Mouse (Mus musculus): Measurements from ENCODE around the gene Qrfp.

The Qrfp gene

DNA sequence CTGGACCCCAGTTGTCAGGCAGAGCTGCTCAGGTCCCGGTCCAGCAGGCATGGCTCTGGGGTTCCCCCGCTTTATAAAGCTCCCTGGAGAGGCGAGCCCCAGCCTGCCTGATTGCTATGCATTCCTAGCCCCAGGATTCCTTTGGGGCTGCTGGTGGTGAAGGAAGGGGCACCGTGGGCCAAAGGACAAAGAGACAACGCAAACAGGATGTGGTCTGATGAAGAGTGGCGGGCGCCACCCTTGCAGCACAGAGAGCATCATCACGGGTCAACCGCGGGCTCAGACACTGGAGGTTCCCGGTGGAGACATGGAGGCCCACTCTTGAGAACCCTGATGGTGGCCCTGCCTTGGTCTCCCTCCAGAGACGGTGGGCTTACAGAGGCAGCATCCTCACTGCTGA lies at the start of gene Qrfp:
Qrfp (minus strand) TSS at position 137 of the 400 bp plus-strand sequence.
- no peak for DNase-seq

DNA sequence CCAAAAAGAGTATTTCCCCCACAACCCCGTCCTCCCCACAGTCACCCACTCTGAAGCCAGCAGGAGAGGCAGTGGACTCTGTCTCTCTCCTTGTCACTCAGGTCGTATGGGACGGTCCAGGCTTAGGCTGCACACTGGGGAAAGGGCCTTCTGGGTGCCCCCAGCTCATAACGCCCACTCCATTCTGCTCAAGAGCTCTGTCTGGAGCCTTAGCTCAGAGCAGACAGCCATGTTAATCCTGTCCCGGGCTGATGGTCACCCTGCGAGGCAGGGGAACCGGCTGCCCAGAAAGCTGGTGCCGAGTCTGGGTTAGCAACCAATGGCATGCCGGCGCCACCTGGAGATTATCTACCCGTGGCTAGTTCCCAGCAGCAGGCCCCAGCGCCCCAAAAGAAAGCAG lies 48.1 kb upstream of the Qrfp start:
- DNase-seq = no peak

DNA sequence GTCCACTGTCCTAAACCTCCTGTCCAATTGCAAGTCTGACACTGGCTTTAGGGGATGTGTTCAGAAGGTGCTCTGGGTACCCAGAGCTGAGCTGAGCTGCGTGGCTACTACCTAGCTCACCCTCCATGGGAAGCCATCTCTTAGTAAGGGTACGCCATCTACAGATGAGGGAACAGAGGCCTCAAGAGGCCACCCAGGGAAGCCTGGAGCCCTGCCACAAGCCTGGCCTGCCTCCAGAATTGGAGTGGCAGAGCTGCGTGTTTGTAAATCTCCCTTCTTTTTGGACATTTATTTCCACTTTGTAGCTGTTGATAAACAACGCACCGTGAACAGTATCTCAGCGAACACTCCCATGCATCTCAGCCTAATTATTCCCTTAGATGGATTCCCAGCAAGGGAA lies 46.8 kb upstream of the Qrfp start:
- DNase-seq = peak in 1 of 2 experiments; percentile 35

DNA sequence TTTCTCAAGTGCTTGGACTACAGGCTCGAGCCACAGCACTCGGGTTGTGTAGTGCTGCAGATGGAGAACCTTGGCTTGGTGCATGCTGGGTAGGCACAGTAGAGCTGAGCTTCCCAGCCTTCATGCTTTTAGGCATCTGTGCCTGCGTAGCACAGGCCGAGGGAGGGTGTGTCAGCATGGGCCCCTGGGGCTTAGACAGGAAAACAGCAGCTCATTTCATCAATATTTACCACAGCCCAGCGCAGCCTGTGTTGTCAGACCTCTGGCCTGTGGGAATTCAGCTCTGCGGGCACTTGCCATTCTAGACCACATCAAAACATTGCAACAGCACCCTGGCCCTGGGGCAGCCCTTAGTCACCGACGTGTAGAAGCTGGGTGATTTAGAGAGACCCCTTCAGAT lies 45.6 kb upstream of the Qrfp start:
- DNase-seq = no peak

DNA sequence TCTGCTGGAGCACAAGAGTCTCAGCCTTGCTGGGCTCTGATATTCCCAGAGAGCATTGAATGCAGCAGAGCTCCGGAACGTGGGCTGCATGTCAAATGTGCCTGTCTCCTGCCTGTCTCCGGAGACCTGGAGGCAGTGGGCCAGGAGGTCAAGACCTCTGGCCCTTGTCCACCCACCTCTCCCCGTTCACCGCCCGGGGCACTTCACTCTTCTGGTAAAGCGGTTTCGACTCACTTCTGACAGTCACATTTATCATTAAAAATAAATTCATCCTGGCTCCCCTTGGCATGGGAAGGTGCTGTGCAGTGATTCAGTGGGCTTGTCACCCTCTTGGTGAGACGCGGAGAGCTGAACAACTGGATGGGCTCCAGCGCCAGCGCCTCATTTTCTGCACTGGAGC lies 39.8 kb upstream of the Qrfp start:
- DNase-seq = no peak

DNA sequence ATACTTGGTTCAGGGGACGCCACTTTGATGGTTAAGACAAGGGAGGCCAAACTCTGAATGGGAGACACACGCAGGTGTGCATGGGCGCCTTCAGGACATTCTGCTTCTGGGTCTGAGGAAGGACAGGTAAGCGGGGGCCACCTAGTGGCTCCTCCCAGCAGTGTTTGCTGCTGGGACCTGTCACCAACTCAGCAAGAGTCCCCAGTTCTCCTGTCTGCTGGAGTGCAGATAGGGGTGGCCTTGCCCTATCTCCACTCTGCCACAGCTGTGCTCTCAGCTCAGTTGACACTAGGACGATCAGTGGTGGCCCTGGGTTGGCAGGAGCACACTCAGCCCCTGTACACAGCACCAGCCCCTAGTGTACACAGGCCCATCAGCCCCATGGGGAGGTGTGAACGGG lies 37.5 kb upstream of the Qrfp start:
- DNase-seq = peak; percentile 65 to 77

DNA sequence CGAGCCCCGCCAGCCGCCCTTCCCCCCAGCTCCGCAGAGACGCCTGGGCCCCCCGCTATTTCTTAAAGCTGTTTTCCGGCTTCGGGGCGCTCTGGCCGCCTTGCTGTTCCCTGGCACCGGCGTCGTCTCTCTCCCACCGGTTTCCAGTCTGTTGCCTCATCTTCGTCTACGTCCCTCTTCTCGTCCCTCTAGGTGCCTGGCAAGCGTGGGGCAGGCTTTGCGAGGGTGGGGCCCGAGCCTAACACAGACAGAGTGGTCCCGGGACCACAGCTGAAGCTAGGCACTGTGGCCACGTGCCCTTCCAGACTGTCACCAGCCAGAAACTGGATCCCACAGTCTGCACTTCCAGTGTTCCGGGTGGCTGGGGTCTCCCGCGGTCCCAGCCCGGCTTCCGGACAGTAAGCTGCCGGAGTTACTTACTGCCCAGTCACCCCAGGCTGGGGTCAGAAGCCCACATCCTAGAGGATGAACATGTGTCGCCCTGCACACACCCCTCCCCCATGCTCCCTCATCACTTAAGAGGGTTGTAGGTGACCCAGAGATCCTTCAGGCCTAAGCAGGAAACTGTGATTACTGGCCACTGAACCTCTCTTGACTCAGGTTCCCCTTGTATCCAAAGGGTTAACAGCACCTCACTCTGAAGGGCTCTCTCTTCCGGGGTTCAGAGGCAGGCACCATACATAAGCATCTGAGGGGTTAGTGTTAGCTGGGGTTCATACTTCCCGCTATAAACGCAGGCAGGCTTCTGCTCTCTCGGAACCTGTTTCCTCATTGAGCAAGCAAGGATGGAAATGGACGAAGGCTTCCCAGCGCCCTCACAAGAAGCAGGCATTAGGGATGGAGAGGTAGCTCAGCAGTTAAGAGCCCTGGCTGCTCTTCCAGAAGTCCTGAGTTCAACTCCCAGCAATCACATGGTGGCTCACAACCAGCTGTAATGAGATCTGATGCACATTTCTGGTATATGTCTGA lies 36.6 kb upstream of the Qrfp start:
- DNase-seq = no peak

DNA sequence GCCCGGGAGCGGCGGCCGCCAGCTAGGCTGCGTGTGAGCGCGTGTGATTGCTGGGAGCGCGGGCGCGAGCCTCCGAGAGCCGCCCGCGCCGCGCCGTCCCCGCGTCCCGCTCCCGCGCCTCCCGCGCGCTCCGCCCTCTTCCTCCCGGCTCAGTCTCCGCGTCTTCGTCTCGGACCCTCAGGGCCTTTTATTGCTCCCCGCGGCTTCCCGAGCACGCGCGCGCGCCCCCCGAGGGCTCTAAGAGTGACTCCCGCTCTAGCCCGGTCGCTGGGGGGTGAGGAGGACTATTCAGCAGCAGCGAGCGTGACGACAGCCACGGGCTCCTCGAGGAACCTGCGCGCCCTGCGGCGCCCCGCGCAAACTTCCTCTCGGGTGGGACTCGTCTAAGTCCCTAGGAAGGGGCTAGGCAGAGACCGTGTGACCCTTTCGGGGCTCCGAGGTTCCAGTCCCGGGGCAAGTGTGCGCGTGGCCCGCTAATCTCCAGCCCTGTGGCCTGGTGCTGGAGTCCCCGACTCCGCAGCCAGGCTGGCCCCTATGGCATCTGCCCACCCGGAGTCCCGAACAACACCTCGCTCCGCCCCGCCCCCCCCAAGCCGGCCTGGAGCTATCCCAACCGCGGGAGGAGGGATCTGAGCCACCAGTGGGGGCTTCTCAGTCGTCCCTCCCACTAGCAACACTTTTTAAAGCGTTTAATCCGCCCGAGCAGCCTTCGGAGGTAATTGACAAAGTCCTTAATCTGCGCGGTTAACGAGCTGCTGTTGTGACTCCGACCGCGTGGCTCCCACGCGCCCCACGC lies 35.7 kb upstream of the Qrfp start, which contains the start of gene Fibcd1:
Fibcd1 (minus strand) TSS at position 110 of the 796 bp plus-strand sequence.
- DNase-seq = peak; percentile 52 to 64

DNA sequence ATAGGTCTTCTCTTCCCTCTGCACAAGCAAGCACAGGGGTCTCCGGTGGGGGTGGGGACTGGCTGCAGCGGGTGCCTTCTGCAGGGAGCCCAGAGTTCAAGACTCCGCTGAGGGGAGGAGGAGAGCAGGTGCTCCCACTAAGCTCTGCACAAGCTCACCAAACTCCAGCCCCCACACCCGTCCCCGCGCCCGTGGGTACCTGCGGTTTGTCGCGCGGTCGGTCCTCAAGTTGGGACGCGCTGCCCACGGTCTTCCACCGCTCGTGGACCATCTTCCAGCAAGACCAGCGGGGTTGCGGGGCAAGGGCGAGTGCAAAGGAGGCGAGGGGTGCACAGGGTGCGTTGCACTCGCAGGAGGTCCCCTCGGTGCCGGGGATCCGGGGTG lies 35.1 kb upstream of the Qrfp start:
- DNase-seq = no peak

DNA sequence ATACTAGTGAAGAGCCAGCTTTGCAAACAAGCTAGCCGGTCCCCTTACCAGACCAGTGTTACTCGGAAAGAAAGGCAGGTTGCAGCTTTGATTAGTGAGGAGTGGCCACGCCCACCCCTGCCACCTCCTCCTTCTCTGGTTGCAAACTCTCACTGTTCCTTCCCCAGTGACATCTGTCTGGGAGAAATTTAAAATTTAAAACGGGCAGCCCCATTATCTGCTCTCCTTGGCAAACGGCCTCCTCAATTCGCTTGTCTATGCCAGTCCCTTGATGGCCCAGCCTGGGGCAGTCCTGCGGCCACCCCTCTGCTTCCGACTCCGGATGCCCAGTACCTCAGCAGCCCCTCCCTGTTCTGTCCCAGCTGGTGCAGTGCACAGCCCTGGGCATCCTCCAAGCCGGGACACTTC lies 34.4 kb upstream of the Qrfp start:
- no peak for DNase-seq

DNA sequence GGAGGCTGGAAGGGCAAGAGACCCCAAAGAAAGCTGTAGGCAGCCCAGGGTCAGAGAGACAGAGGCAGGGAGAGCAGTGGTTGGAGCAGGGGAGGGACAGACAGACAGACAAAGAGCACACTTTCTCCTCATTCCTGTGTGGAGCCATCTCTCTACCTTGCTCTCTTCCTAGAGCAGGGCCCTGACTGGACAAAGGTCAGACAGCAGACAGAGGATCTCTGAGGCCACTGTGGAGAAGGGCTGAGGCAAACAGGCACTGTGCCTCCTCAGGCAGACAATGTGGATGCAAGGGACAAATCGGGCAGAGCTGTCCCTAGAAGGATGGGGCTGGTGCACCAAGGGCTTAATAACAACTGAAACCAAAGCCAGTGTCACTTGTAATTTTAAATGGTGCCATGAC lies 28.5 kb upstream of the Qrfp start:
- DNase-seq = no peak

DNA sequence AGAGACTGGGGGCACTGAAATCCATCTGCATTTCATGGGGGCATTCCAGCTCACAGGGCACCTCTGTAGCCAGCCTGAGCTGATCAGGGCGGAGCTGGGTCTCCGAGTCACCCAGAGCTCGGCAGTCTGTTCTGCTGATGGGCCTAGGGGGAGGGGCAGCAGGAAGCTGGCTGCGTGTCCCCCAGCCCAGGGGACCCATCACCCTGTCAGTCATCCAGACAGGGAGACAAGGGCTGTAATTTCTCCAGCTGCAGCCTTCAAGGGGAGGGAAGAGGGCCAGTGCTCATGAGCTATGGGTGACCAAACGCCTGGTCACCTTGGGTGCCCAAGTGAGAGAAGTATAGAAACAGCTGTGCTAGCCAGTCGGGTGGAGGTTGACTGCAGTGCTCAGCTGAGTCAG lies 26.6 kb upstream of the Qrfp start:
- peak; percentile 47 to 60 for DNase-seq

DNA sequence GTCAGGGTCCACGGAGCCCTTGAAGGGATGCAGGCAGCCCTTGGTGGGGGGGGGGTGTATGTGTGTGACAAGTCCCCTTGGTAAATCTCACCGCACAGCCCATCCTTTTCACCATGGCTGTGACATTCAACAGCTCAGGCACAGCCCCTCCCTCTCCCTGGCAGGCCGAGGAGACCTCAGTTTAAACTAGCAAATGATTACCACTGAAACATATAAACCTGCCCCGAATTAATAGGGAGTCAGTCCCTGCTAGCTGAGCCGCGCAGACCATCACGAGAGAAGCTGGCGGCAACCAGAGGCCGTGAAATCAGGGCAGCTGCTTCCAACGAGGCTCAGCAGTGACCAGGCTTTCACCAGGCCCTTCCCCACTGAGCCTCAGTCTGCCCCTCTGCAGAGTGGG lies 25.7 kb upstream of the Qrfp start:
- DNase-seq = peak; percentile 66 to 81

DNA sequence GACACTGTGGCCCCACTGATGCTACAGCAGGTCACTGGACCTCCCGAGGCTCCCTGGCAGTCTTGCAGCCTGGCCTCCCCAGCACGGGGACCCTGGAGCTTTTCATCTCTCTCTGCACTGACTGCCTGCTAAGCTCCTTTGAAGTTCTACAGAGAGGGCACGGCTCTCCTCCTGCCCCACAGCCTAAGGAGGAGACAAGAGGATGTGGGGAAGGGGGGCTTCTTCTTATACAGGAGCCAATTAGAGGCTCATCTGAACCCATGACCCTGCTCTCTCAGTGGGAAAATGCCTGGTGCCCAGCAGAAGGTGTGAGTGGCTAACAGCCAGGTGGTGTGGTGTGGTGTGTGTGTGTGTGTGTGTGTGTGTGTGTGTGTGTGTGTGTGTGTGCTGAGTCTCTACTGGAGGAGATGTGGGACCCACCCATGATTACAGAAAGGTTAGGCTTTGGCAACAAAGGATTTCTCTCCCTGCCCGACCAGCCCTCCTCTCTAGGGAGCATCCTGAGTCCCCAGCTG lies 18.0 kb upstream of the Qrfp start:
- DNase-seq = no peak

DNA sequence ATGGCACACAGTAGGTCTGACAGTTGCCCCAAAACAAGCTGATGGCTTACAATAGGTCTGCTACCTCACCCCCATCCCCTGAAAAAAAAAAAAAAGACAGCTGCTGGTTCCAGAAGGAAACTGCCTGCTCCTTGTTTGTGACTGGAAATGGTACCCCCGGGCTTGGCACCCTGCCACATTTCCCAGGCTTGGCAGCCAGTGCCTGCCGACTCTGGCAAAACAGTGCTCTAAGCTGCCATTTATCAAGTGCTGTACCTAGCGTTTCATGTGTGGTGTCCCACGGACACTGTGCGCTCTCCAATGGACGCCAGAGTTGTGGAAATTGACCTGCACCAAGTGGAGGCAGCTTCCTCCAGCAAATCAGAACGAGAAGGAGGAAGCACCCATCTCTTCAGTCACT lies 17.5 kb upstream of the Qrfp start:
- peak; percentile 78 to 84 for DNase-seq

DNA sequence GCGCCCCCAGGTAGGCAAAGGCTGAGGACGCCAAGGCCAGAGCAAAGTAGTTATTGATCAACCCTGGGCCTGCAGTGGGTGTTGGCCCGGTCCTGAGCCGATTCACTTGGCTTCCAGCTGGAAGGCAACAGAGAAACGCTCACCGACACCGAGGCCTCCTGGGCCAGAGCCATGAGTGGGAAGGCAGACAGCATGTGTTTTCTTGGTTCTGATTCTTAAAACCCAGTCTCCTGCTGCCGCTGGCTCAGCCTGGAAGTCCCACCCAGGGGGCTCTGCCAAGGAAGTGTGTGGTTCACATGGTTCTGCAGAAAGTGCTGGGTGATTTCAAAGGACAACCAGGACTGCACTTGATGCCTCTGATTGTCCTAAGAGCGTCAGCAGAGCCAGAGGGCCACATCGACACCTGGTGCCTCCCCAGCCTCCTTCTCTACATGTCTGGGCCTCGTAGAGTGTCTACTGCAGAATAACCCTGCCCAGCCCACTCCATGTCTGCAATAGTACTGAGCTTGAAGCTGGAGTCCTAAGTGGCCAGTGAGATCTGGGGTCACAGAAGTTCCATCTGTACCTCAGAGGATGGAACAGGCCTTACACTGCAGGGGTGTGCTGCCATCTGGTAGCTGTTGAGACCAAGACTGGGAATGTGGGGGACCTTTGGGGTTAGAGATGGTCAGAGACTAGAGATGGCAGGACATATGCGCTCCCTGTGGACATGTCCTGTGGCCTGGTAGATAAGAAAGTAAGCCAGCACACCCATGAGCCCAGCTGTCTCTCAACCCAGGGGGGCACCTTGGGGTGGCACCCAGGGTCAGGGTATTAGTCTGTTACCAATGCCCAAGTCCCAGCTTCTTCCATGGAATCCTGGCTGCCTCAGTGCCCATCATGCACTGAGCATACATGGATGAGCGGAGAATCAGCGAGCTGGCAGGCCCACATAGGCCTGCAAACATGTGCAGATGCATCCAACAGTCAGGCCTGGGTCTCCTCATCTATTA lies 16.0 kb upstream of the Qrfp start:
- DNase-seq = no peak

DNA sequence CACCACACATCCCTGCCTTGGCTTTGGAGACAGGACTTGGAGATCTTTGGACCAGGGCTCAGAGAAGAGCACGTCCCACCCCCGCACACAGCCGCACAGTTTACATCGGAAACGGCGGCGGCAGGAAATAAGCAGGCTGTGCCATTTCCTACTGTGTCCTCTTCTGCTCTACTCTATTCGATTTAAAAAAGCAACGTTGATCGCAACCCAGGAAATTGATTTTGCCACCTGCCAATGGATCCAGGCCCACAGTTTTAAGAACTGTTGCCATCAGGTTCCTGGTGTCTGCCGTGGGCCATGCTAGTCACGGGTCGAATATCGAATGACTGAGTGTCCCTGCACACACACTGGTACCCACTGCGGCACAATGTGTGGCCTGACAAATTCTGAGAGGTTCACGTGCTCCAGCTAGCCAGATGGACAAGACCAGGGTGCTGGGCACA lies 15.1 kb upstream of the Qrfp start:
- DNase-seq = no peak

DNA sequence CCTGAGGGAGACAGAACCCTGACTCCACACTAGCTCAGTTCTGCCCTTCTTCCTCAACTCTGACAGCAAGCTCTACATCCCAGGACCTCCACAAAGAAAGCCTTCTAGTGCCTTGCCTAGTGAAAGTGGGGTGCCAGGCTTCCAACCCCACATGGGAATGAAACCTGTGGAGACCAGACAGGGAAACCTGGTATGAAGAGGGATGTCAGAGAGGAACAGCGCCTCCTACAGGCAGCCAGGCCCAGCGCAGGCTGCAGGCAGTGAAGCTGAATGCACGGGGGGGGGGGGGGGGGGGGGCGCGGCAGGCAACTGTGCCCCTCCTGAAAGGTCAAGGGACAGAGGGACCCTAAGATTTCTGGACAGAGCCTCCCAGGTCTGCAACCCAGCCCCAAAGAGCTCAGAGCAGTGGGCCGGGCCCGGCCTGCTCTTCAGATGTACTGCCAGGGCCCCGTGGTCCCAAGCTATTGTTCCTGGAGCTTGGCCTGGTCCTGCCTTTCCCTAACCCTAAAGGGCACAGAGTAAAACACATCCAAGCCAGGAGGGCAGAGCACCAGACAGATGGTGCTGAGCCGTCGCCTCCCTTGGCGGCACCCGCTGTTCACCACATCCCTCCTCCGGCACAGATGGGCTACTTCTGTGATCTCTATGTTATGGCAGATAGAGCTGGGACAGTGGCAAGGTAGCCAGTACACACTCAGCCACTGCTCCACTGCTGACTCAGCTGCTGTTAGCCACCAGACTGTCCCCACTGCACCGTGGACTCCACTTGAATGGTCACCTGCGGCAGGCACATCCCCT lies 13.8 kb upstream of the Qrfp start:
- peak; percentile 70 to 74 for DNase-seq

DNA sequence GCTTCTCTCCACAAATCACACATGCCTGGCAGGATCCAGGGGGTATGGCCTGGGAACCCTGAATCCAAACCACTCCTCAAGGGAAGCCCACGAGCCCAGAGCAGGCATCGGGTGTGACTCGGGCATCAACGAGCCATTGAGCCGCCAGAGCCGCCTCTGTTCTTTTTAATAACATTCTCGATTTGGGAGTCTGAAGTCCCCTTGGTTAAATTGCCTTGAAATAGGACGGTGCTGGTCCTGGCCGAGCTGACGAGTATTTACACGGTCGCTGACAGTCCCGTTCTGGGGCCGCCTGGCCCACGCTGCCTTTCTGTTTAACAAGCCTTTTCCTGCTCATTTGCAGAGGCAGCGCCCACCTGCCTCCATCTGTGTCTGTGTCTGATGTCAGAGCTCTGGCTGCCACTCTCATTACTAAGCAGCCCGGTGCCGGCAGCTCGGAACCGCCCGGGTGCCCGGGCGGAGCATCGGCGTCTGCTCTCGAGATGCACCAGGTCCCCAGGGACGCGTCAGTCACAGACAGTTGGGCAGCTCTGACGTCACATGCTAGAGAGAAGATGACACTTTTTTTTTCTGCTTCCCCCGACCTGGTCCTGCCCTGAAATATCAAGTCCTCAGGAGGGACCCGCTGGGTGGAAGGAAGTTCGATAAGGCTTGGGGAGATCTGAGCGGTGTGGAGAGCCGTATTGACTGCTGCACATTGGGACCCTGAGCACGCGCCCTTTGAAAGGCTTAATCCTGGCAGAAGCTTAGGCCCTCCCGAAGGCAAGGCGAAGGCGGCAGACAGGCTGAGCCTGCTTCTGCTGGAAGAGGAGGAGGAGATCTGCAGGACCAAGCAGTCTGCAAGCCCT lies 12.4 kb upstream of the Qrfp start:
- peak in 1 of 2 experiments; percentile 29 for DNase-seq

DNA sequence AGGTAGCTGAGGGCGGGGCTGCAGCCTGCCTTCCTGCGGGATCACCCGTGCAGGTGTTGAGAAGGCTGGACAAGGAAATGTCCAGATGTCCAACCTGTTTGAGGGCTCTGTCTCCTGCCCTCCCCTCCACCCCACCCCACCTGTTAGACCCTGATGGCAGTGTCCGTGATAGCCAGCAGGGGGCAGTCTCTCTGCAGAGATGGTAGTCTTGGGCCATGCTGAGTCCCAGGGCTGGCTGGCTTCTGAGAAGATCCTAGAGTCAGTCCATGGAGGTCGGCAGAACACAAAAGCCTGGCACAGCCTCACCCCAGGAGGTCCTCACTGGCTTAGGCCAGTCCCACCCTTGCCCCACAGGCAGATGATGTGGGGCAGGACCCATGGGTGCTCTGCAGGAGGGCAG lies 5.0 kb upstream of the Qrfp start:
- peak; percentile 83 to 88 for DNase-seq
